Mouse (Mus musculus) embryonic facial prominence, embryonic 12.5 days (tissue): ENCODE data around the gene Ucma. TPM values are rescaled to one million over a fixed set of nuclear protein-coding genes. Genes with fewer than 3 reads are reported as not detected.

Source experiments
- ATAC-seq: fragments of 200-750 bp; cut with Nextera tagmentation; 2 replicates; pipeline ENCODE4 v1.8.0; 2017; ENCODE audit not compliant: insufficient number of reproducible peaks, insufficient read depth, low FRiP score, low TSS enrichment
- H3K27ac ChIP-seq: fragments of 300-500 bp; sonication (generic); 2 replicates; pipeline ENCODE4 v1.5.1; 2016; ENCODE audit warnings: mild to moderate bottlenecking
- H3K27me3 ChIP-seq: fragments of 300-500 bp; sonication (generic); 2 replicates; pipeline ENCODE4 v1.6.1; 2016; ENCODE audit warnings: mild to moderate bottlenecking, moderate library complexity
- H3K36me3 ChIP-seq: fragments of 300-500 bp; sonication (generic); 2 replicates; pipeline ENCODE4 v1.6.1; 2016; ENCODE audit warnings: mild to moderate bottlenecking
- H3K4me1 ChIP-seq: fragments of 300-500 bp; sonication (generic); 2 replicates; pipeline ENCODE4 v1.6.1; 2016
- H3K4me2 ChIP-seq: fragments of 300-500 bp; sonication (generic); replicated peaks from 2 replicates; pipeline ENCODE4 v1.6.1; 2016; ENCODE audit warnings: mild to moderate bottlenecking, moderate library complexity
- H3K4me3 ChIP-seq: fragments of 300-500 bp; sonication (generic); 2 replicates; pipeline ENCODE4 v1.5.1; 2016; ENCODE audit warnings: mild to moderate bottlenecking
- H3K9ac ChIP-seq: fragments of 300-500 bp; sonication (generic); 2 replicates; pipeline ENCODE4 v1.6.1; 2016; ENCODE audit warnings: mild to moderate bottlenecking, moderate library complexity
- H3K9me3 ChIP-seq: fragments of 300-500 bp; sonication (generic); 2 replicates; pipeline ENCODE4 v1.6.1; 2016; ENCODE audit warnings: mild to moderate bottlenecking, moderate library complexity
- WGBS: fragments of 180-500 bp; shearing (Covaris S2); methylation state at CpG from one replicate; pipeline ENCODE4 v1.1.7; 2016; 5-methylcytosine and 5-hydroxymethylcytosine counted together
- polyA plus RNA-seq: library from polyadenylated mRNA; unstranded; fragments of >200 nt; fragmentation: Nextera tagmentation; extraction: Ambion mirVana; gene quantifications from 2 replicates; pipeline ENCODE4 v1.2.1, GENCODE M21; 2016

The Ucma gene
- polyA plus RNA-seq, 1 experiment from 2014 or later, result not detected

DNA sequence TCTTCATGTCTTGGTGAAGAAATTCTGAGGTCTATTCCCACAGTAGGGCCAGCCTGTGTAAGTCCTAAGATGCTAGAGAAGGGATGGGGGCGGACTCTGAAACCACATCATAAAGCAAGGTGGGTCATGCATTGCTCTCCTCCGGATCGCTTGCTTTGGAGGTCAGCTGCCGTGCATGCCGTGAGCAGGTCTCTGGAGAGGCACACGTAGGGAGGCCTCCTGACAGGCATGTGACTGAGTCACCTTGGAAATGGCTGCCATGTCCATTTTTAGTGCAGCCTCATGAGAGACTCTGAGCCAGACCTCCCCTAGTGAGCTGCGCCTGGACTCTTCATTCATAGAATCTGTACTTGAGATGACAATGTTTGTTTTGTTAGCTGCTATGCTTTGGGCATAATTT lies 52.1 kb downstream of the Ucma start:
- no peak overlapping the region for H3K27ac ChIP-seq
- no peak overlapping the region for H3K9ac ChIP-seq
- no peak for ATAC-seq
- no peaks in the 10 kb centered on the region for H3K36me3 ChIP-seq
- H3K4me2 ChIP-seq, result no peak overlapping the region
- H3K27me3 ChIP-seq, result no peaks in the 10 kb centered on the region
- no peaks in the 10 kb centered on the region for H3K4me1 ChIP-seq
- no peak overlapping the region for H3K4me3 ChIP-seq
- H3K9me3 ChIP-seq, result no peaks in the 10 kb centered on the region
- 70% methylated on average over 7 of the region's 7 CpGs for WGBS

DNA sequence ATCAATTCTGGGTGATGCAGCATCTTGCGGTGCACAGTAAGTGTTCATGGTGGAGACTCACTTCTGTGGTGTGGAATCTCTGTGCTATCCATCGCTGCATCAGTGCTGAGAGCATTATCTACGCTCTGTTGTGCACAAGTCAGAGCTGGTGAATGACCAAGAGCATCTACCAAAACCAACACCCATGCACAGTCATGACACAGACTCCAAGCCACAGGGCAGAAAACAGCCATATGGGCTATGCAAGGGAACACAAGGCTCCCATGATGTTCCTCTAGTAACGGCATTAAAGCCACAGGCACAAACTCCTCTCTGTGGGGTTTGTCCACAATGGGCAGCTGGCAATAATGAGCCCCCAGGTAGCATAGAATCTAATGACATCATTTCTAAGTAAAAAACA lies 53.9 kb downstream of the Ucma start:
- H3K4me2 ChIP-seq, result no peak overlapping the region
- no peak overlapping the region for H3K4me3 ChIP-seq
- H3K9me3 ChIP-seq, result no peaks in the 10 kb centered on the region
- 91% methylated on average over 4 of the region's 4 CpGs for WGBS
- H3K9ac ChIP-seq, result no peak overlapping the region
- ATAC-seq, result no peak
- no peaks in the 10 kb centered on the region for H3K27me3 ChIP-seq
- no peaks in the 10 kb centered on the region for H3K4me1 ChIP-seq
- H3K36me3 ChIP-seq, result no peaks in the 10 kb centered on the region
- no peak overlapping the region for H3K27ac ChIP-seq

DNA sequence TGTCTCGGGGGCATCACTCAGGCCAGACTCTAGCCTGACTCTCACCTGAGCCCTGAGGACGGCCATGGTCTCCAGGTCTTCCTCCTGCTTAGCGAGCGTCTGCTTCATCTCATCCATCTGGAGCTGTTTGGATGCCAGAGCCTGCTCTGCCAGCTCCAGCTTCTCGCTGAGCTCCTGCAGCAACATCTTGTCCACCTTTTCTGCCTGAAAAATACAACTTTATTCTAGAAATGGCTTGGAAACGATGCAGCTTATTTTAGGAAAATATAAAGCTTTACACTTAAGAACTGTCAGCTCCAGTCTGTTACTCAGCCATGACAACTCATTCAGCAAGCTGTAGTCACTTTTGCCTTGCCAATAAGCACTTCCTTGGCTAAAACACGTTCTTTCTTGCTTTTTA lies 55.3 kb downstream of the Ucma start:
- Histone ChIP-seq H3K27ac (no peak overlapping the region), H3K36me3 (no peaks in the 10 kb centered on the region), H3K9ac (no peak overlapping the region), H3K9me3 (no peaks in the 10 kb centered on the region), H3K4me3 (no peak overlapping the region), H3K27me3 (no peaks in the 10 kb centered on the region), H3K4me2 (no peak overlapping the region), H3K4me1 (no peaks in the 10 kb centered on the region)
- ATAC-seq, result no peak
- 74% methylated on average over 7 of the region's 7 CpGs for WGBS

DNA sequence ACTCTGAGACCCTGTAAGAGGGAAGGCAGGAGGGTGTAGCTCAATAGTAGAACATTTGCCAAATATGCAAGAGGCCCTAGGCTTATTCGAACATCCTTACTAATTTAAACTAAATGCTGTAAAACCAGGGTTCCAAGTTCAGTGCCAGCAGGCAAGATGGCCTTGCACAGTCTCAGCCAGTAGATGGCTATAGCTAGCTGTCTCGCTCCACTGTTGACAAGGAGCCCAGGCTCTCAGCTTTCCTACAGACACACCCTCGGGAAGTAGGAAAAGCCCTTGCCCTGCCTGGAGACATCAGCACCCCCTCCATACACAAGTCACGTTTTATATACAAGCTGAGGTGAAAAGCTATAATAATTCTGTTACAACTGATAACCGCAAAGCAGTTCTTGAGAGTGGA lies 56.7 kb downstream of the Ucma start:
- Histone ChIP-seq H3K4me2 (no peak overlapping the region), H3K36me3 (no peaks in the 10 kb centered on the region), H3K27me3 (no peaks in the 10 kb centered on the region), H3K4me1 (no peaks in the 10 kb centered on the region), H3K27ac (no peak overlapping the region), H3K4me3 (no peak overlapping the region), H3K9ac (no peak overlapping the region), H3K9me3 (no peaks in the 10 kb centered on the region)
- ATAC-seq, result no peak
- 69% methylated on average over 5 of the region's 5 CpGs for WGBS

DNA sequence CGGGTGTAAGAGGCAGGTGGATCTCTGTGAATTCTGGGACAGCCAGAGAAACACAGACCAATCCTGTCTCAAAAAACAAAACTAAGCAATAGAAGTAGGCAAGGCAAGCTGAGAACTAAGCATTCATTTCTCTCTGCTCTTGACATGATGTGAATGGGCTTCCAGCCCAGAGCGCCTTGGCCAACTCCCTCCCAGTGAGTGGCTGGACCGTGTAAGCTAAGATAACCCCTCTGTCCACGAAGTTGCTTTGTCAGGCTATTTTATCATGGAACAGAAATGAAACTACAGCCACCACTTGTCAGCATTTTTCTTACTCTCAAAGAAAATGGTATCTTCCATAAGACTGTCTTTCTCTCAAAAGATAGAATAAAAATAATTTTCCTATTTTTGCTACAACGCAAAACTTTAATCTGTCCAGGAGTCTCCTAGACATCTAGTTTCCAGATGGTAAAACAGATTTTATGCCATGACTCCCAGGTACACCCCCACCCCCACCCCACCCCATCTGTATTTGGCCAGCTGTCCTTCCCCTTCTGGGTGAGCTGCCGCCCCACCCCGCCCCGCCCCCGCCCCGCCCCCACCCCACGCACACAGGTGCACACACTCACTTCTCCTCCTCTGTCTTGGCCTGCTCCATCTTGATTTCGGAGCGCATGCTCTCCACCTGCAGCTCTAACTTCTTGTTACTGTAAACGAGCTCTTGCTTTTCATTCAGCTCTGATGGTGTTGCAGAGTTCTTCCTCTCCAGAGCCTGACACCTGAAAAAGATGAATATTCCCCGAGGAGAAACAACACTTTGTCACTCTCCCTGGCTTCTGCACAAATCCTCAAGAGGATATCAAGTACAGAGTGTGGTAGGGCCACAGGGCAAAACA lies 57.9 kb downstream of the Ucma start:
- no peak for ATAC-seq
- no peak overlapping the region for H3K27ac ChIP-seq
- 76% methylated on average over 15 of the region's 15 CpGs for WGBS
- no peaks in the 10 kb centered on the region for H3K27me3 ChIP-seq
- H3K4me3 ChIP-seq, result no peak overlapping the region
- H3K9ac ChIP-seq, result no peak overlapping the region
- no peaks in the 10 kb centered on the region for H3K4me1 ChIP-seq
- no peak overlapping the region for H3K4me2 ChIP-seq
- no peaks in the 10 kb centered on the region for H3K9me3 ChIP-seq
- no peaks in the 10 kb centered on the region for H3K36me3 ChIP-seq

DNA sequence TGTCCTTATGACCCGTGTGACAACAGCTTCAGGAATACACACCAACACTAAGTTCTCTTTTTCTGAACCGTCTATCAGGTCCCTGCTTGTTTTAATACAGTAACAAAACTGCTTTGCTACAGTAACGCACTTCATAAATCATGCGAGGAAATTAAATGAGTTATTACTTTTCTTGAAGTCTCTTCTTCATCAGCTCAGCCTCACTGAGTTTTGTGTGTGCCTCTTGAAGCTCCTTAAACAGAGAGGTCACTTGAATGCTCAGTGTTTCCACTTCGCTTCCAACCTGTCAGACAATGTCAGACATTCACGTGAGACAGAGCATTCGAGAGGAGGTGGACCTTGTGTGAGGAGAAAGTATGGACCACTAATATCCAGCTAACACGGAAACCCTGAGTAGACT lies 58.9 kb downstream of the Ucma start:
- no peak overlapping the region for H3K27ac ChIP-seq
- no peaks in the 10 kb centered on the region for H3K27me3 ChIP-seq
- H3K4me3 ChIP-seq, result no peak overlapping the region
- WGBS, result 83% methylated on average over 8 of the region's 8 CpGs
- H3K36me3 ChIP-seq, result no peaks in the 10 kb centered on the region
- ATAC-seq, result no peak
- no peaks in the 10 kb centered on the region for H3K4me1 ChIP-seq
- H3K9ac ChIP-seq, result no peak overlapping the region
- H3K9me3 ChIP-seq, result no peaks in the 10 kb centered on the region
- no peak overlapping the region for H3K4me2 ChIP-seq

DNA sequence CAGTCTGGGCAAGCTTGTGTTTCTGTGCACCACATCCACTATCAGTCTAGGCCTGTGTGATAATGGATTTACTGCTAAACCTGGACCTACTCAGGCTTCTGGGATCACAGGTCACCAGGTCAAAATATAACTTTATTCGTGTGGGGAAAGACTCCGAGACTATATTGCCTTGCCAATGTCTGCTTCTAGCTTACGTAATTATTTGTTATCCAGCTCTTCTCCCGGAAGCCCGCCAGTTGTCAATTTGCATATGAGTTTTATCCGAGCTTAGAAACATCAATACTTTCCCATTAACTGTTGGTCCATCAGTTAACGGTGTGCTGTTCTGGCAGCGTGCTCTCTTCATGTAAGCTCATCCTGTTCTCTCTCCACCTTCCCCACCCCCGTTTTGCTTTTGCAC lies 59.3 kb downstream of the Ucma start:
- Histone ChIP-seq H3K9ac (no peak overlapping the region), H3K27ac (no peak overlapping the region), H3K4me2 (no peak overlapping the region), H3K27me3 (no peaks in the 10 kb centered on the region), H3K4me3 (no peak overlapping the region), H3K36me3 (no peaks in the 10 kb centered on the region), H3K9me3 (no peaks in the 10 kb centered on the region), H3K4me1 (no peaks in the 10 kb centered on the region)
- 85% methylated on average over 9 of the region's 9 CpGs for WGBS
- no peak for ATAC-seq

Other genes with a start within 250 kb of the Ucma start
- gene Sephs1, start 94.6 kb upstream of the Ucma start, polyA plus RNA-seq, result 125 and 129 TPM in 2 replicates
- gene Phyh, start 57.1 kb upstream of the Ucma start, polyA plus RNA-seq, result 50.0 and 55.9 TPM in 2 replicates
- 38.7 and 44.8 TPM in 2 replicates for gene Mcm10, start 36.7 kb downstream of the Ucma start, polyA plus RNA-seq
- 3.4 and 4.6 TPM in 2 replicates for gene Optn, start 87.9 kb downstream of the Ucma start, polyA plus RNA-seq
- gene Ccdc3, start 161.7 kb downstream of the Ucma start, polyA plus RNA-seq, result 5.7 and 5.9 TPM in 2 replicates